Mouse (Mus musculus) lung, adult 2 months (tissue): ENCODE results near the gene Snx10.

Source experiments
- CTCF ChIP-seq: fragments of 200-500 bp; IDR thresholded peaks from 2 replicates; pipeline ENCODE4 v1.5.1; 2011; ENCODE audit warnings: mild to moderate bottlenecking, low read length, control low read depth; ENCODE audit not compliant: insufficient read depth
- POLR2A ChIP-seq: fragments of 200-500 bp; IDR thresholded peaks from 2 replicates; pipeline ENCODE4 v1.6.1; 2011; ENCODE audit warnings: low read depth, mild to moderate bottlenecking, control low read depth, low read length, borderline replicate concordance; ENCODE audit errors: extremely low read depth

GRCm38 (mm10) chr6:51582051-51582450 is 58.4 kb downstream of the Snx10 start:
- TF ChIP-seq CTCF (no peak), POLR2A (no peak)
